Mouse (Mus musculus): ENCODE results near the gene Aasdhppt.

- TF ChIP-seq CTCF (IDR thresholded peaks at IDR 0.05; ENCODE audit: extremely low read depth, insufficient read depth, low read length): no peak
- no peak for TF ChIP-seq POLR2A (IDR thresholded peaks at IDR 0.05; ENCODE audit: extremely low read depth, insufficient read depth, low read length)
Observed at GRCm38 (mm10) chr9:4308628-4309350, 482 bp downstream of the Aasdhppt start.
